Mouse (Mus musculus) thymus, adult 2 months (tissue): ENCODE results near the gene Rpl36al.

ENCODE experiments used
- CTCF ChIP-seq: fragments of 200-500 bp; IDR thresholded peaks from 2 replicates; pipeline ENCODE4 v1.5.1; 2012; ENCODE audit warnings: mild to moderate bottlenecking, control low read depth, low read length, moderate library complexity, borderline replicate concordance; ENCODE audit not compliant: control insufficient read depth, poor library complexity, insufficient read depth; ENCODE audit errors: extremely low read depth
- POLR2A ChIP-seq: fragments of 200-500 bp; IDR thresholded peaks from 2 replicates; pipeline ENCODE4 v1.6.1; 2012; ENCODE audit warnings: mild to moderate bottlenecking, low read length, control low read depth, moderate library complexity; ENCODE audit not compliant: control insufficient read depth, poor library complexity, insufficient read depth; ENCODE audit errors: extremely low read depth

GRCm38 (mm10) chr12:69190522-69190921 lies 6.6 kb upstream of the Rpl36al start:
- TF ChIP-seq CTCF (no peak), POLR2A (no peak)
